Mouse (Mus musculus) WW6 (cell line): ENCODE measurements around the gene Ppp1r12b.

Source experiments
- DNase-seq: peaks from one replicate; pipeline ENCODE4 v3.0.0-alpha.2; 2013; ENCODE audit warnings: low read depth, low spot score

The Ppp1r12b gene

GRCm38 (mm10) chr1:134940863-134941262 lies 14.9 kb downstream of the Ppp1r12b start:
- DNase-seq = no peak

- DNase-seq = no peak
Observed at GRCm38 (mm10) chr1:134938233-134938632, 17.5 kb downstream of the Ppp1r12b start.

DNA sequence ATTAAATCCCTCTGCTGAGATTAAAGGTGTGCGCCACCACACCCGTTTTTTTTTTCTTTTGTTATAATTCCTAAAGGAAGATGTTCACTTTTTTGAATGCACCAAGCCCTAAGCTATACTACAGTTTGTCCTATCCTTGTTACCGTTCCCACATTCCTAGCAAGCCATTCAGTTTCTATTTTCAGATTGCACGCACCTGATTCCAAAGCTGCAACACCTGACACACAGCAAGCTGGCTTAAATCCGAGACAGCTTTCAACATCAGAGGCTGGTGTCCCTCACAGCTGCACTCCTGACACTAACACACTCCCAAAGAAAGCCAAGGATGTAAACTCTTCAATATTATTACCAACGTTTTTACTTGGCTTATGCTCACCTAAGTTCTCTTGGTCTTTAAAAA lies 19.4 kb downstream of the Ppp1r12b start:
- DNase-seq = no peak

- DNase-seq = no peak
Observed at GRCm38 (mm10) chr1:134932431-134932830, 23.3 kb downstream of the Ppp1r12b start.

DNA sequence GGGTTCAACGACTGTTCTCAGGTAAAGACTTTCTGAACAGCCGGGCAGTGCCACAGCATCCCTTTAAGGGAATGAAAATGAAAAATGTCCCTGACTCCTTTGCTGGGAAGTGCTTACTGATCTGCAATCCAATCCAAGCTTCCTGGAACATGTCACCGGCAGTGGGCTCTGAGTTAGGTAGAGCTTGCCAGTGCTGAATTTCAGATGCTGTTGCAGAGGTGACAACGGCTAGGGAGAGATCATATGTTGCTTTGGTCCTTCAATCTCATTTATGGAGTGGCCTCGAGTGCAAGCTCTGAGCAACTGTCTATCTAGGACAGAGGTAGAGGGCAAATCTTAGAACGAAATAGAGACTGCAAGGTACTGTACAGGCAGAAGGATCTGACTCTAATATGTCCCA lies 36.7 kb downstream of the Ppp1r12b start:
- DNase-seq = no peak

DNA sequence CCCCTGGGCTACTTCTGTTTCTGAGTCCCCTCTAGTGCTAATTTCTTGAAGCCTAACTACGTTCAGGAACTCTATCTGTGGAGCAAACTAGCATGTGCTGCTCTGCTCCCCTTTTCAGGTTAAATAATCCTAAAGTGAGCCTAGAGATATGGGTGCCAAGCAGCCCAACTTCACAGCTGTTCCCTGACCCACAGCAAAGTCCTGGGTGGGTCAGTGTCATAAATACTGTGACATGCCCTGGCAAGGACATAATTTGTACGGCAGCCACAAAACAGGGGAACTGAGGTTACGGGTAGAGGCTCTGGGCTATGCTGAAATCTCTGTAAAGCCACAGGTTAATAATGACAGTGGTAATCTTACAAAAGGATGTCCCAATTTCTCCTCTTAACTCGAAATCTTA lies 40.3 kb downstream of the Ppp1r12b start:
- no peak for DNase-seq

DNA sequence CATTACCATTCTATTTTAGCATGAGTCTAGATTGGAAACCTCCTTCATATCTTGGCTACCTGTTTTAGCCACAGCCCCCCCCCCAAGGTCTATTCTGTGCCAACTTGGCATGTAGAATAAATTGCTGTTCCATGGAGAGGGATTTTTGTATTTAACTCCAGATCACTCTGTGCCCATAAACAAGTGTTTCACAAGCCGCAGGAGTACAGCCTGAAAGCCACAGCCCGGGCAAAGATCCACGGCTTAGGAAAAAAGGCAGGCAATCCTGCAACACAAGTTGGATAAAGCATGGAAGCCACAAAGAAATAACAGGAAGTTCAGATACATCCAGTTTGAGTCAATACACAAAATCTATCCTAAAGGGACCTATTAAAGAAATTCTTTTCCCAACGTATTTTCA lies 42.2 kb downstream of the Ppp1r12b start:
- no peak for DNase-seq

GRCm38 (mm10) chr1:134911892-134912291 lies 43.9 kb downstream of the Ppp1r12b start:
- DNase-seq = no peak

GRCm38 (mm10) chr1:134910037-134910436 lies 45.7 kb downstream of the Ppp1r12b start:
- DNase-seq = no peak

- DNase-seq = no peak
Observed at GRCm38 (mm10) chr1:134909442-134909841, 46.3 kb downstream of the Ppp1r12b start.

- DNase-seq = no peak
Observed at GRCm38 (mm10) chr1:134902051-134902619, 53.6 kb downstream of the Ppp1r12b start.

DNA sequence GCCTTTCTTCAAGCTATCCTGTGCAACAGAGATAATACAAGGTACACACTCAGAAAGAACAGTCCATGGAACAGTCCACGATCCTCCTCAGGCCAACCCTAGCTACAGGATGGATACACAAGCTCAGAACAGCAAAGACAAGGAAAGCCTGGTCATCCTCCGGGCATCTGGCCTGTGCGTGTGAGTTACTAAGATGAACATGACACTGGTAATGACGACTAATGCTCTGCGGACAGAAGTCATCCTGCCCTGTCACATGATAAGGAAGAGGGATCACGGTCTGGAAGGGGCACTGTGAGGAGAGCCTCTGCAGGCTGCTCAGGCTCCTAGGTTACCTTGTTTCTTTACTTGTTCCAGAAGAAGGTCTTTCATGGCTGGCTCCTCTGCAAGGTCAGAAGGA lies 59.7 kb downstream of the Ppp1r12b start:
- DNase-seq = no peak

- no peak for DNase-seq
Observed at GRCm38 (mm10) chr1:134894803-134895202, 60.9 kb downstream of the Ppp1r12b start.

- DNase-seq = no peak
Observed at GRCm38 (mm10) chr1:134891916-134892315, 63.8 kb downstream of the Ppp1r12b start.

DNA sequence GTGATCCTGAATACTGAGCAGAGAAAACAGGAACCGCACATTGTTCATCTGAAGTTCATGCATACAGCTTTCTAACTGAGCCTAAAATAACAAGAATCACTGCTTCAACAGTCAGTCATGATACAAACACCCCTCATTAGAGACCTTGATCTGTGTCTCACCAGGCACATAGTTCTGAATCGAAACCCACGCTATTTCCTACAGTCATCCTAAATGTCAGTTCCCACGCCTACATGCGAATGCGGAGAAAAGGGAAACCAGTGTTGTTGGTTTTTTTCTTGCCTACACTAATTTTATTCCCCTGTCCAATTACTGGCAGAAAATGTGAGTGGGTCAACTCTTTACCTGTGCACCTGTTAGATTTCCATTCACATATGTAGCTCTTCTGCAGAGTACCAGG lies 66.1 kb downstream of the Ppp1r12b start:
- DNase-seq = no peak

- DNase-seq = no peak
Observed at GRCm38 (mm10) chr1:134875800-134876199, 79.9 kb downstream of the Ppp1r12b start.

- DNase-seq = no peak
Observed at GRCm38 (mm10) chr1:134872678-134873077, 83.1 kb downstream of the Ppp1r12b start.

DNA sequence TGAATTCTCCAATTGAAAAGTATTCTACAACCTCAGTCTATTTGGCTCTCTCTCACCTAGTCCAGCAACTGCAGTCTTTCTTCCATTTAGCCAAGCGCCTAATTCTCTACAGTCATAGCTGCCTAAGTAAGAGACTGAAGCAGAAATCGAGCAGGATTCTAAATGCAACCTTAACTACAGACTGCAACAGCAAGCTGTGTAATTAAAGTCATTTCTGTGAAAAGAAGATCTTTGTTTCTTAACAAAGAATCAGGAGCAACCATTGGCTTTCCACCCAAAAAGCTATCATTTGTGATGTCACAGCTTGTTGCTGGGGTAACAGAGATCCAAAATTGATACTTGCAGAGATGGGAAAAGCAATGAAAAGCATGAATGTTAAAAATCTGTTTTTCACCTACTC lies 89.3 kb downstream of the Ppp1r12b start:
- no peak for DNase-seq

DNA sequence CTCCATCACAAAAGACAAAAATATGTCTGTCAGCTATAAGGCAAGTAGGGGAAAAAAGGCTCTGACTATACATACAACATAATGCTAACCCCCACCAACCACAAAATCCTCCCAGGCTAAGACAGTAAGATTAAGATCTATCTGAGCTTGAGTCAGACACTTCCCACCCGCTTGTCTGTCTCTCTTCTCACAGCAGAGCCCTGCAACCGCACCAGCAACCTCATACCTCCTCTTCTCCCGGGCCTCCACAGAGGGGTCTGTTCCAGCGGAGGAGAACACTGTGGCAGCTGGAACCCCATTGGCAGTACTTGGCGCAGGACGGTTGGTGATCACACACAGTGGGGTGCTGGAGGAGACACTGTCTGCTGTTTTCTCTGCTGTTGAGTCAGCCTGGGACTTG lies 90.2 kb downstream of the Ppp1r12b start:
- no peak for DNase-seq

DNA sequence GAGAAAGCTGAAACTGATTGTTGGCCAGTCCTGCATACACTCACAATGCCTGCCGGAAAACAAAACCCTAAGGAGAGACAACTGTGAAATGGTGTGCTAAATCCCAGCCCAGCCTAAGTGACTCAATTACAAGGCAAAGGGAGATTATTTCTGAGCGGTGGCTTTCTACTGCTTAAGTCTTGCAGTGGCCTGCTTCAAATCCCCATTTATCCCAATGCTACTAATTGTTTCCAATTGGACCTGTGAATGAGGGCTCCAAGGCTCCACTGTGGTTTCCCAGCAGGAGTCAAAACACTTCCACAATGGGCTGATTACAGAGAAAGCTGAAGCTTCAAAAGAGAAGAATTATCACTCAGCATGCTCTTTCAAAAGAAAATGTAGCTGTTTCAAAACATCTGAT lies 95.2 kb downstream of the Ppp1r12b start:
- DNase-seq = no peak

- DNase-seq = no peak
Observed at GRCm38 (mm10) chr1:134858344-134859053, 97.2 kb downstream of the Ppp1r12b start.

GRCm38 (mm10) chr1:134854325-134854982 lies 101.3 kb downstream of the Ppp1r12b start:
- DNase-seq = peak; percentile 20

GRCm38 (mm10) chr1:134852797-134853196 lies 102.9 kb downstream of the Ppp1r12b start:
- DNase-seq = no peak
